Mouse (Mus musculus) bone marrow macrophage, adult 2 months (primary cell): ENCODE measurements around the gene Dnah17.

Experiments
- CTCF ChIP-seq: IDR thresholded peaks from 2 replicates; pipeline ENCODE4 v1.5.1; 2012; ENCODE audit warnings: low read depth, mild to moderate bottlenecking, low read length, moderate library complexity
- POLR2A ChIP-seq: IDR thresholded peaks from 2 replicates; pipeline ENCODE4 v1.6.1; 2012; ENCODE audit warnings: mild to moderate bottlenecking, low read depth, low read length, borderline replicate concordance

GRCm38 (mm10) chr11:118145092-118145491, 14.7 kb upstream of the Dnah17 start:
- TF ChIP-seq POLR2A (no peak), CTCF (no peak)
